Mouse (Mus musculus) hematopoietic stem cell, adult 5-6 weeks (primary cell): Measurements from ENCODE around the gene Cx3cl1. TPM values are rescaled to one million over a fixed set of nuclear protein-coding genes. Genes with fewer than 3 reads are reported as not detected.

Experiments used
- ATAC-seq, 2 experiments: fragments of 125-278 bp in 1 of 2; replicated peaks in 1 of 2; 2 replicates each; pipeline ENCODE4 v1.8.0; 2016 to 2017; ENCODE audit warnings: inconsistent platforms in 2 of 2, mild to moderate bottlenecking in 2 of 2, moderate number of reproducible peaks in 2 of 2, low read depth in 1 of 2, moderate TSS enrichment in 1 of 2; ENCODE audit not compliant: low FRiP score in 2 of 2, poor library complexity in 2 of 2, severe bottlenecking in 2 of 2, insufficient read depth in 1 of 2, low TSS enrichment in 1 of 2
- total RNA-seq: library from RNA; stranded (forward); fragments of 172-1452, 232-1000 nt; gene quantifications from 2 replicates; pipeline ENCODE4 v1.2.3, GENCODE M21; 2017

Cx3cl1 gene
- total RNA-seq, 1 experiment from 2014 or later, result 0.55 TPM

- no peak for ATAC-seq
Measured at GRCm38 (mm10) chr8:94785995-94786595, 14.3 kb downstream of the Cx3cl1 start.

DNA sequence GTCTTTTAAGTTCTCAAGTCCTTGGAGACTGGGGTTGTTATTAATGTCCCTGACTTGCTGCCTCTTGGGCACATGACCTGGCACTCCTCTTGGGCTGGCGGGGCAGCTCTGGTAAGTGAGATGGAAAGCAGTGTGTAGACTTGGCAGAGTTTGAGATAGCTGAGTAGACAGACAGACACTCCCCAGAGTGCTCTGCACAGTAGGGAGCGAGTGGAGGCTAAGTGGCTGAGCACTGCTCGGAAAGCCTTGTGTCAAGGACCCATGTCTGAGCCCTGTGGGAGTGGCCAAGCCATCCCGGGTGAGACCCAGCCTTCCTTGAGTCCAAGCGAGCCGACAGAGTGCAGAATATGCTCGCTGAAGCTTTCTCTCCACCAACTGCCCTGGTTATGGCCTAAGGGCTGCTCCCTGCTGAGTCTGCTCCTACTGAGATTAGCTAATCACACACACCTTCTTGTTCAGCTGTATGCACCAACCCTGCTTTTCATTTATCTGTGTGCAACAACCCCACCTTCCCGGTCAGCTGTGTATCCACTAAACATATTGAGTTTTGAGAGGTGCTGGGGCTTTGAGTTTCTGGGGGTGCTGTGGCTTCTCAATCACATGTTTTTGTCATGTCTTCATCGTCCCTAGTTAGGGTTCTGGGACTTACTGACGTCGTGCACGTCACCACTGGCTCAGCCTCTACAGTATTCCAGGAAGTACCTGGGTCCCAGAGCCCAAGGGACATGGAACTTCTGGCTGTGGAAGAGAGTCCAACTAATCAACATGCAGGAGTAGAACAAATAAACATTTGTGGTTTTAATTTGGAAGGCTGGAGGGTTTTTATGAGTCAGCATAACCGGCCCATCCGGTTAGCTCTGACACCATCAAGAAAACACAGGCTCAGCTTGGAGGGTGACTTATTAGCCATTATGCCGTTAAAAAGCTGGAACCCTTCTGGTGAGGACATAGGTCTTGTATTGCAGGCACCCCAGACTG is 16.0 kb downstream of the Cx3cl1 start:
- peak in 1 of 2 experiments; percentile 30; a peak in 1 of 4 replicates for ATAC-seq

- no peak for ATAC-seq
Measured at GRCm38 (mm10) chr8:94789256-94789955, 17.6 kb downstream of the Cx3cl1 start.

DNA sequence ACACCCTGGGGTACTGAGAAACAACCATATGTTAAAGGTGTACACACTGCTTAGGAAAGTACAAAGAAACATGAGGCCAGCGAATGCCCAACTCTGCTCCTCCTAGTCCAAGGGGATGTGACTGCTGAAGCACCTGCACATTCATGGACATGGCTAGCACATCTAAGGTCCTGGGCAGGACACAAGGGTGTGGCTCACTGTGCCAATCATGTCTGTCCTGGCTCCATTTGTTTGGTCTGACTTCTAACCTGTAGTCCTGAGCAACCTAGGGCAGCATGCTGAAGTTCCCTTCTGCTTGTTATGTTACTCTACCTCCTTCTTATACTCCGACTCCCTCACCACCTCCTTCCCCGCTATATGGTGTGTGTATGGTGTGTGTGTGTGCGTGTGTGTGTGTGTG is 22.6 kb downstream of the Cx3cl1 start:
- ATAC-seq, result no peak

- ATAC-seq, result no peak
Measured at GRCm38 (mm10) chr8:94794782-94795181, 23.0 kb downstream of the Cx3cl1 start.

DNA sequence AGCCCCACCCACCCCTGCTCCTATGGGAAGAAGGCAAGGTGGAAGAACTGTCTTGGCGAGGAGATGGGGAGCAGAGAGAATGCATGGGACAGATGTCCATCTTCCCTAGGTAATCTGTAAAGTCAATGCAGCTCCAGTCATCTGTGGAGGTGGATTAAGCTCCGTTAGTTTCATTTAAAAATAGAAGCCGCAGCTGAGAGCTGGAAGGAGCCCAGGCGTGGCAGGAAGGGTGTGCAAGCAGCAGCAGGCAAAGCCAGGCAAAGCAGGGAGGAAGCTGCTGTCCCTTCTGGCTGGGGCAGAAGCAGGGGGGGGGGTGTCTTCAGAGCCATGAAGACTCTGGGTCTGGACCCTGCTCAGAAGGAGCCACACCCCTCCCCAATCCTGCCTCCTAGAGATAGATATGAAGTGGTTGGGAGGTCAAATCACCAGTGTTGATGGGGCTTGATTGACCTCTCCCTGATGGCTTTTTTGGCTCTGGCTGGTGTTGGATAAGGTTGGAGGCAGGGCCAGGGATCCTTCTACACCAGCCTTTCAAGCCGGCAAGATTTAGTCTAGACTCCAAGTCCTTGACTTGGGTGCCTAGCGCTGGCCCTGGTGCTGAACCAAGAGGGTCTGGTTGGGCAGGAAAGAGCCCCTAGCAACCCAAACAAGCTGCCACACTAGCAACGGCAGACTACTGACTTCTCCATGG is 28.6 kb downstream of the Cx3cl1 start:
- ATAC-seq, result peak; percentile 60 to 69; a peak in 3 of 4 replicates

GRCm38 (mm10) chr8:94801293-94802095 is 29.7 kb downstream of the Cx3cl1 start:
- ATAC-seq, result 0 out of 4 replicates have a peak, but pooled peaks have one; percentile 30 to 41

GRCm38 (mm10) chr8:94802375-94802774 is 30.6 kb downstream of the Cx3cl1 start:
- ATAC-seq, result no peak

DNA sequence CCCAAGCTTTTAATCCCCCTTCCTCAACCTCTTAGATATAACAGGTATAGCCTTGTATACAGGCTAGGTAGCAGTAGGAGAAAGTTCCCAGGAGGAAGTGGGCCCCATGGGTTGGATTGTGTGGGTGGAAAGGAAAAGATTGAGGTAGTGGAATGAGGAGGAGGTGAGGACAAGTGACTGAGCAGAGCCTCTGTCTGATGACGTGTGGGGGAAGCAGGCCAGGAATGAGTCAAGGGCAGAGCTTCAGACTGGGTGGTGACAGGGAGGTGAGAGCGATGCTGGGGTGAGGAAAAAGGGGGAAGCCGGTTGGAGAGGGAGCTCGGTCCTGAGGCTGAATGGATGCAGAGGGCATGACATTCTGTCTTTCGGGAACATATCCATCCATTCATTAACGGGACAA is 31.7 kb downstream of the Cx3cl1 start:
- ATAC-seq, result no peak

GRCm38 (mm10) chr8:94804546-94805340 is 32.9 kb downstream of the Cx3cl1 start:
- ATAC-seq, result peak; percentile 35 to 37; a peak in 2 of 4 replicates

GRCm38 (mm10) chr8:94805811-94806210 is 34.0 kb downstream of the Cx3cl1 start:
- no peak for ATAC-seq

DNA sequence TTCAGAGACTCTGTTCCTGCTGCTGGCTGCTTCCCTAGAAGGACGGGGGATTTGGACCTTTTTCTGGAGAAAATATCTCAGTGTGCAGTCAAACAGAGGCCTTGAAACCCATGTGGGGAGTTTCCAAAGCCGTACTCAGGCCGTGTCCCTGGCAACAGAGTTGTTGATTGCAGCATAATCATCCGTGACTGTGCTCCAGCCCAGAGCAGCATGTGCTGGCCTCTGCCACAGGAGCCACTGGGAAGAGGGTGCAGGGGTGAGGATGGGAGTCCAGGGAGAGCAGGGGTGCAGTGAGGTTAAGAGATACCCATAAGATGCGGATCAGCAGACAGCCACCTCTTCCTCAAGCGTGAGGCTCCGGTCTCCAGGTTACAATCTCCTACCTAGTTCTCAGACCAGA is 35.7 kb downstream of the Cx3cl1 start:
- ATAC-seq, result no peak

DNA sequence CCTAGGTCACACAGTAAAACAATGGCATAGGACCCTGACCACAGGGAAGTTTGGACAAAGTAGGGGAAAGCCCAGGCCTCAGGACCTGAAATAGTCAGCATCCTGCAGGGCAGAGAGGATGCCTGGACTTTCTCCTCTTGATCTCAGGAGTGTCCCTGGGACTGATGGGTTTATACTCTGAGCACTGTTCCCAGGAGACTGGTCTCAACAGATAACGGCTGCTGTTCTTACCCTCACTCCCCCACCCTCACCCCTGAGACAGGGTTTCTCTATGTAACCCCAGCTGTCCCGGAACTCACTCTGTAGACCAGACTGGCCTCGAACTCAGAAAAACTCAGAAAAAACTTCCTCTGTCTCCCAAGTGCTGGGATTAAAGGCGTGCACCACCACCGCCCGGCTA is 36.6 kb downstream of the Cx3cl1 start:
- ATAC-seq, result no peak

DNA sequence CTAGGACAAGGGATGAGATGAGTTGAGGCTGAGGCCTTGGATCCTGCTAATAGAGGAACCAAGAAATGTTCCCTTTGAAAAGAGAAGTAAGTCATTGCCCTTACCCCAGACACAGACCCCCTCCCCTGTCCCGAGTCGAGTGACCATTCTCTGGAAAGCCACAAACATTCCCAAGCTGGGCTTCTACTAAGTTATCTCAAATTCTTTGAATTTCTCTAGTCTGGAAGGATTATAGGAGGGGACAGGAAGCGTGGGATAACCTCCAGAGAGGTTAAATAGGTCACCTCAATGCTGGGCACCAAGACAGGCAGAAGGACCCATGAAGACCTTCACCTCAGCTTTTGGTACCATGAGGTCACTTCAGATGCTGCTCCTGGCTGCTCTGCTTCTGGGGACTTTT is 38.3 kb downstream of the Cx3cl1 start, which contains the start of gene Ccl17:
TSS of gene Ccl17 (plus strand) at position 301 of the 400 bp plus-strand sequence.
- ATAC-seq, result no peak

GRCm38 (mm10) chr8:94810855-94811254 is 39.0 kb downstream of the Cx3cl1 start:
- ATAC-seq, result no peak

DNA sequence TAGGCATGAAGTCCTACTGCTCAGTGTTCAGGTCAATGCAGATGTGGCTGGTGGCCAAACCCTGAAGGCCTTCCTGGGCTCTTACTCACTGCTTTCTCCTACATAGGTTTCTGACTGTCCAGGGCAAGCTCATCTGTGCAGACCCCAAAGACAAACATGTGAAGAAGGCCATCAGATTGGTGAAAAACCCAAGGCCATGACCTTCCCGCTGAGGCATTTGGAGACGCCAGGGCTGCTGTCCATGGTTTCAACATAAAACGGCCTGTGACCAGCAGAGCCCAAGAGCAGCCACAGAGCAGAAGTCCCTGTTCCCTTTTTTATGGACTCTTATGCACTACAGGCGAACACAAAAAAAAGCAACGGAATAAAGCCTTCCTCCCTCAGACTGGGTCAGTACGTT is 39.8 kb downstream of the Cx3cl1 start:
- ATAC-seq, result peak in 1 of 2 experiments; percentile 29; a peak in 1 of 4 replicates
